Mouse (Mus musculus) testis, adult 2 months (tissue): ENCODE data around the gene Tbc1d16.

Experiments used
- CTCF ChIP-seq: fragments of 200-500 bp; IDR thresholded peaks from 2 replicates; pipeline ENCODE4 v1.5.1; 2012; ENCODE audit warnings: low read depth, mild to moderate bottlenecking, inconsistent platforms, low read length, moderate library complexity; ENCODE audit not compliant: control insufficient read depth, insufficient read depth, insufficient replicate concordance
- POLR2A ChIP-seq: fragments of 200-500 bp; IDR thresholded peaks from 2 replicates; pipeline ENCODE4 v1.6.1; 2012; ENCODE audit warnings: low read depth, mild to moderate bottlenecking, inconsistent platforms, low read length, moderate library complexity; ENCODE audit not compliant: control insufficient read depth

GRCm38 (mm10) chr11:119210321-119211100 lies 17.8 kb downstream of the Tbc1d16 start:
- TF ChIP-seq CTCF (no peak), POLR2A (no peak)
